Mouse (Mus musculus) stomach, embryonic 15.5 days (tissue): ENCODE data around the gene Naa16. TPM values are rescaled to one million over a fixed set of nuclear protein-coding genes. Genes with fewer than 3 reads are reported as not detected.
A peak's percentile ranks its signal among the peaks of the same experiment; 100 is the strongest.

Source experiments
- ATAC-seq: fragments of 200-750 bp; cut with Nextera tagmentation; 2 replicates; pipeline ENCODE4 v1.8.0; 2017; ENCODE audit warnings: low read depth, moderate number of reproducible peaks, moderate TSS enrichment; ENCODE audit not compliant: insufficient read depth, low FRiP score
- H3K27ac ChIP-seq: fragments of 300-500 bp; sonication (generic); 2 replicates; pipeline ENCODE4 v1.5.1; 2015; ENCODE audit warnings: mild to moderate bottlenecking, inconsistent platforms
- H3K27me3 ChIP-seq: fragments of 300-500 bp; sonication (generic); replicated peaks from 2 replicates; pipeline ENCODE4 v1.6.1; 2015; ENCODE audit warnings: inconsistent platforms
- H3K36me3 ChIP-seq: fragments of 300-500 bp; sonication (generic); 2 replicates; pipeline ENCODE4 v1.6.1; 2015; ENCODE audit warnings: inconsistent platforms
- H3K4me1 ChIP-seq: fragments of 300-500 bp; sonication (generic); 2 replicates; pipeline ENCODE4 v1.6.1; 2015; ENCODE audit warnings: inconsistent platforms
- H3K4me2 ChIP-seq: fragments of 300-500 bp; sonication (generic); 2 replicates; pipeline ENCODE4 v1.6.1; 2015; ENCODE audit warnings: mild to moderate bottlenecking, inconsistent platforms
- H3K4me3 ChIP-seq: fragments of 300-500 bp; sonication (generic); replicated peaks from 2 replicates; pipeline ENCODE4 v1.5.1; 2015; ENCODE audit warnings: inconsistent platforms
- H3K9ac ChIP-seq: fragments of 300-500 bp; sonication (generic); 2 replicates; pipeline ENCODE4 v1.6.1; 2015; ENCODE audit warnings: inconsistent platforms
- H3K9me3 ChIP-seq: fragments of 300-500 bp; sonication (generic); 2 replicates; pipeline ENCODE4 v1.6.1; 2016; ENCODE audit warnings: inconsistent platforms
- WGBS: fragments of 180-500 bp; shearing (Covaris S2); methylation state at CpG from one replicate; pipeline ENCODE4 v1.1.7; 2015; 5-methylcytosine and 5-hydroxymethylcytosine counted together
- polyA plus RNA-seq: library from polyadenylated mRNA; unstranded; fragments of >200 nt; fragmentation: Nextera tagmentation; extraction: Ambion mirVana; gene quantifications from 2 replicates; pipeline ENCODE4 v1.2.1, GENCODE M21; 2015

Gene Naa16
- polyA plus RNA-seq, 1 experiment from 2014 or later: 41.5 TPM

GRCm38 (mm10) chr14:79324112-79324840 lies 66.3 kb downstream of the Naa16 start:
- Histone ChIP-seq H3K4me2 (no peak overlapping the region), H3K27me3 (no peaks in the 10 kb centered on the region), H3K4me3 (no peak overlapping the region), H3K9ac (no peak overlapping the region), H3K4me1 (no peaks in the 10 kb centered on the region), H3K36me3 (no peaks in the 10 kb centered on the region), H3K9me3 (no peaks in the 10 kb centered on the region), H3K27ac (no peak overlapping the region)
- 81% methylated on average over 10 of the region's 10 CpGs for WGBS
- no peak for ATAC-seq

GRCm38 (mm10) chr14:79321881-79322280 lies 68.7 kb downstream of the Naa16 start:
- WGBS: 83% methylated on average over 5 of the region's 5 CpGs
- Histone ChIP-seq H3K27me3 (no peaks in the 10 kb centered on the region), H3K27ac (no peak overlapping the region)

GRCm38 (mm10) chr14:79321152-79321551 lies 69.4 kb downstream of the Naa16 start:
- no peak overlapping the region for H3K27ac ChIP-seq
- H3K9ac ChIP-seq: no peak overlapping the region
- 27% methylated on average over 8 of the region's 8 CpGs for WGBS
- no peaks in the 10 kb centered on the region for H3K27me3 ChIP-seq
- no peaks in the 10 kb centered on the region for H3K36me3 ChIP-seq
- H3K4me2 ChIP-seq: no peak overlapping the region
- no peaks in the 10 kb centered on the region for H3K9me3 ChIP-seq
- no peaks in the 10 kb centered on the region for H3K4me1 ChIP-seq
- ATAC-seq: peak; percentile 66; the same call in 1 of the 2 replicates
- no peak overlapping the region for H3K4me3 ChIP-seq

More at GRCm38 (mm10) chr14:79321881-79322280, 68.7 kb downstream of the Naa16 start:
- no peak for ATAC-seq
- no peaks in the 10 kb centered on the region for H3K9me3 ChIP-seq
- H3K4me2 ChIP-seq: no peak overlapping the region
- no peaks in the 10 kb centered on the region for H3K36me3 ChIP-seq
- H3K4me1 ChIP-seq: no peaks in the 10 kb centered on the region
- H3K9ac ChIP-seq: no peak overlapping the region
- no peak overlapping the region for H3K4me3 ChIP-seq

GRCm38 (mm10) chr14:79317602-79318001 lies 73.0 kb downstream of the Naa16 start:
- Histone ChIP-seq H3K27ac (no peak overlapping the region), H3K9ac (no peak overlapping the region), H3K4me3 (no peak overlapping the region), H3K36me3 (no peaks in the 10 kb centered on the region), H3K27me3 (no peaks in the 10 kb centered on the region), H3K4me1 (no peaks in the 10 kb centered on the region), H3K9me3 (no peaks in the 10 kb centered on the region), H3K4me2 (no peak overlapping the region)
- WGBS: 79% methylated on average over 2 of the region's 2 CpGs
- ATAC-seq: no peak

- H3K36me3 ChIP-seq: no peaks in the 10 kb centered on the region
- no peak overlapping the region for H3K4me2 ChIP-seq
- H3K27me3 ChIP-seq: no peaks in the 10 kb centered on the region
- H3K4me1 ChIP-seq: no peaks in the 10 kb centered on the region
- H3K9me3 ChIP-seq: no peaks in the 10 kb centered on the region
- 57% methylated on average over 7 of the region's 7 CpGs for WGBS
- ATAC-seq: no peak
- no peak overlapping the region for H3K9ac ChIP-seq
- no peak overlapping the region for H3K27ac ChIP-seq
- no peak overlapping the region for H3K4me3 ChIP-seq
Measured at GRCm38 (mm10) chr14:79315877-79316276, 74.7 kb downstream of the Naa16 start.

GRCm38 (mm10) chr14:79314245-79315010 lies 76.2 kb downstream of the Naa16 start:
- no peak for ATAC-seq
- 81% methylated on average over 12 of the region's 12 CpGs for WGBS

GRCm38 (mm10) chr14:79313439-79314175 lies 77.0 kb downstream of the Naa16 start:
- H3K27ac ChIP-seq: no peak overlapping the region

More at GRCm38 (mm10) chr14:79314245-79315010, 76.2 kb downstream of the Naa16 start:
- no peaks in the 10 kb centered on the region for H3K36me3 ChIP-seq
- H3K4me2 ChIP-seq: no peak overlapping the region
- no peak overlapping the region for H3K27ac ChIP-seq
- H3K9ac ChIP-seq: no peak overlapping the region
- no peaks in the 10 kb centered on the region for H3K27me3 ChIP-seq
- no peaks in the 10 kb centered on the region for H3K9me3 ChIP-seq
- H3K4me1 ChIP-seq: no peaks in the 10 kb centered on the region
- no peak overlapping the region for H3K4me3 ChIP-seq

GRCm38 (mm10) chr14:79312719-79313118 lies 77.9 kb downstream of the Naa16 start:
- Histone ChIP-seq H3K36me3 (no peaks in the 10 kb centered on the region), H3K4me3 (no peak overlapping the region), H3K9ac (no peak overlapping the region), H3K27me3 (no peaks in the 10 kb centered on the region), H3K4me1 (no peaks in the 10 kb centered on the region), H3K27ac (no peak overlapping the region), H3K9me3 (no peaks in the 10 kb centered on the region), H3K4me2 (no peak overlapping the region)
- 77% methylated on average over 4 of the region's 4 CpGs for WGBS
- no peak for ATAC-seq

More at GRCm38 (mm10) chr14:79313439-79314175, 77.0 kb downstream of the Naa16 start:
- Histone ChIP-seq H3K9me3 (no peaks in the 10 kb centered on the region), H3K36me3 (no peaks in the 10 kb centered on the region), H3K9ac (no peak overlapping the region), H3K27me3 (no peaks in the 10 kb centered on the region), H3K4me3 (no peak overlapping the region), H3K4me2 (no peak overlapping the region), H3K4me1 (no peaks in the 10 kb centered on the region)
- no peak for ATAC-seq
- 78% methylated on average over 8 of the region's 8 CpGs for WGBS

GRCm38 (mm10) chr14:79311918-79312454 lies 78.6 kb downstream of the Naa16 start:
- Histone ChIP-seq H3K9ac (no peak overlapping the region), H3K9me3 (no peaks in the 10 kb centered on the region), H3K4me3 (no peak overlapping the region), H3K4me2 (no peak overlapping the region), H3K27ac (no peak overlapping the region), H3K27me3 (no peaks in the 10 kb centered on the region), H3K4me1 (no peaks in the 10 kb centered on the region), H3K36me3 (no peaks in the 10 kb centered on the region)
- no peak for ATAC-seq
- WGBS: 47% methylated on average over 4 of the region's 4 CpGs

GRCm38 (mm10) chr14:79309115-79309514 lies 81.5 kb downstream of the Naa16 start:
- H3K36me3 ChIP-seq: no peaks in the 10 kb centered on the region
- no peak overlapping the region for H3K27ac ChIP-seq
- no peak overlapping the region for H3K4me3 ChIP-seq
- H3K4me2 ChIP-seq: no peak overlapping the region
- no peaks in the 10 kb centered on the region for H3K27me3 ChIP-seq
- H3K9ac ChIP-seq: no peak overlapping the region
- ATAC-seq: no peak
- no peaks in the 10 kb centered on the region for H3K4me1 ChIP-seq
- H3K9me3 ChIP-seq: no peaks in the 10 kb centered on the region
- WGBS: 45% methylated on average over 4 of the region's 4 CpGs

GRCm38 (mm10) chr14:79308364-79308763 lies 82.2 kb downstream of the Naa16 start:
- no peak overlapping the region for H3K4me3 ChIP-seq

More at GRCm38 (mm10) chr14:79308364-79308763, 82.2 kb downstream of the Naa16 start:
- Histone ChIP-seq H3K27ac (no peak overlapping the region), H3K36me3 (no peaks in the 10 kb centered on the region), H3K9me3 (no peaks in the 10 kb centered on the region), H3K27me3 (no peaks in the 10 kb centered on the region), H3K4me2 (no peak overlapping the region), H3K4me1 (no peaks in the 10 kb centered on the region), H3K9ac (no peak overlapping the region)
- ATAC-seq: no peak
- 38% methylated on average over 4 of the region's 4 CpGs for WGBS
